Comparison of ENCODE assay signal across 31 mouse cellular contexts in the genomic region with DNA sequence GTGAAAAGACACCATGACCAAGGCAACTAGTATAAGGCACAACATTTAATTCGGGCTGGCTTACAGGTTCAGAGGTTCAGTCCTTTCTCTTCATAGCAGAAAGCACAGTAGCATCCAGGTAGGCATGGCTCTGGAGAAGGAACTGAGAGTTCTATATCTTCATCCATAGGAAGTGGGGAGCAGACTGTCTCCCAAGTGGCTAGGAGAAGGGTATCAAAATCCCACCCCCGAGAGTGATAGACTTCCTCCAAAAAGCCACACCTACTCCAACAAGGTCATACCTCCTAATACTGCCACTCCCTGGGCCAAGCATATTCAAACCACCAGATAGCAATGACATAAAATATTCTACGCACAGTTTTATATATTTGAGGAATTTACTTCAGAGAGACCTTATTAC.
"Had no signal": no experiment of that assay in that cellular context is flagged by ENCODE, and none has a peak within 500 bp of the region (broad histone marks: within the 10 kb centered on the region; RNA-seq: fewer than 3 reads in every experiment).

No protein-coding gene starts in this region.

- H3K4me3 ChIP-seq: left cerebral cortex, adult 2 months; limb, embryonic 10.5 days; limb, embryonic 12.5 days; limb, embryonic 13.5 days; limb, embryonic 15.5 days; liver, embryonic 12.5 days; liver, embryonic 13.5 days; liver, embryonic 15.5 days; lung, embryonic 15.5 days; megakaryocyte, embryonic 14.5 days; midbrain, embryonic 10.5 days; midbrain, embryonic 12.5 days; midbrain, embryonic 15.5 days; myocyte; neural tube, embryonic 12.5 days had no signal

- H3K4me1 ChIP-seq: limb, embryonic 12.5 days; limb, embryonic 13.5 days; limb, embryonic 15.5 days; liver, embryonic 12.5 days; liver, embryonic 13.5 days; liver, embryonic 15.5 days; lung, embryonic 15.5 days; megakaryocyte, embryonic 14.5 days; midbrain, embryonic 12.5 days had no signal

- H3K9me3 ChIP-seq: limb, embryonic 10.5 days; limb, embryonic 12.5 days; limb, embryonic 13.5 days; limb, embryonic 15.5 days; liver, embryonic 12.5 days; liver, embryonic 13.5 days; liver, embryonic 15.5 days; lung, embryonic 15.5 days; midbrain, embryonic 10.5 days; midbrain, embryonic 12.5 days; midbrain, embryonic 15.5 days; neural tube, embryonic 12.5 days had no signal

- H3K9ac ChIP-seq: limb, embryonic 12.5 days; limb, embryonic 13.5 days; limb, embryonic 15.5 days; liver, embryonic 12.5 days; liver, embryonic 13.5 days; liver, embryonic 14.5 days; liver, embryonic 15.5 days; liver, postnatal 0 days; lung, embryonic 14.5 days; lung, embryonic 15.5 days; midbrain, embryonic 12.5 days; midbrain, embryonic 15.5 days; neural tube, embryonic 12.5 days had no signal

- ATAC-seq: liver, embryonic 12.5 days; liver, postnatal 0 days; lung, postnatal 0 days; midbrain, embryonic 15.5 days; midbrain, embryonic 16.5 days had no signal

- H3K4me2 ChIP-seq: limb, embryonic 12.5 days; limb, embryonic 13.5 days; limb, embryonic 15.5 days; liver, embryonic 11.5 days; liver, embryonic 12.5 days; liver, embryonic 13.5 days; liver, embryonic 15.5 days; lung, embryonic 14.5 days; lung, embryonic 15.5 days; midbrain, embryonic 12.5 days; midbrain, embryonic 15.5 days; neural tube, embryonic 12.5 days had no signal

- H3K27ac ChIP-seq: left cerebral cortex, adult 2 months; limb, embryonic 10.5 days; limb, embryonic 12.5 days; limb, embryonic 13.5 days; limb, embryonic 15.5 days; liver, embryonic 12.5 days; liver, embryonic 13.5 days; liver, embryonic 14.5 days; liver, embryonic 15.5 days; lung, embryonic 15.5 days; macrophage; midbrain, embryonic 10.5 days; midbrain, embryonic 12.5 days; midbrain, embryonic 15.5 days; neural tube, embryonic 12.5 days had no signal

- DNase-seq: left cerebral cortex, postnatal 4 days; liver; liver, embryonic 13.5 days; liver, postnatal 0 days; lung, adult 18-20 months; lung, adult 2 months; lung, embryonic 14.5 days; lung, postnatal 10 days; lung, postnatal 14 days; lung, postnatal 36 days; lung, postnatal 4 days; midbrain, embryonic 14.5 days had no signal

- H3K36me3 ChIP-seq: limb, embryonic 10.5 days; limb, embryonic 12.5 days; limb, embryonic 13.5 days; limb, embryonic 15.5 days; liver, embryonic 12.5 days; liver, embryonic 13.5 days; liver, embryonic 15.5 days; lung, embryonic 15.5 days; midbrain, embryonic 10.5 days; midbrain, embryonic 12.5 days; midbrain, embryonic 15.5 days; neural tube, embryonic 12.5 days had no signal

- H3K27me3 ChIP-seq: limb, embryonic 12.5 days; limb, embryonic 13.5 days; limb, embryonic 15.5 days; liver, embryonic 12.5 days; liver, embryonic 13.5 days; liver, embryonic 15.5 days; lung, embryonic 15.5 days; midbrain, embryonic 12.5 days; midbrain, embryonic 15.5 days; neural tube, embryonic 12.5 days had no signal
